Mouse (Mus musculus) neural tube, postnatal 0 days (tissue): Measurements from ENCODE around the gene Rab29. TPM values are rescaled to one million over a fixed set of nuclear protein-coding genes. Genes with fewer than 3 reads are reported as not detected.

Experiments used
- polyA plus RNA-seq: library from polyadenylated mRNA; unstranded; fragments of >200 nt; fragmentation: Nextera tagmentation; extraction: Ambion mirVana; gene quantifications from 2 replicates; pipeline ENCODE4 v1.2.1, GENCODE M21; 2015

The Rab29 gene
- polyA plus RNA-seq = 11.5 and 11.7 TPM in 2 replicates

DNA sequence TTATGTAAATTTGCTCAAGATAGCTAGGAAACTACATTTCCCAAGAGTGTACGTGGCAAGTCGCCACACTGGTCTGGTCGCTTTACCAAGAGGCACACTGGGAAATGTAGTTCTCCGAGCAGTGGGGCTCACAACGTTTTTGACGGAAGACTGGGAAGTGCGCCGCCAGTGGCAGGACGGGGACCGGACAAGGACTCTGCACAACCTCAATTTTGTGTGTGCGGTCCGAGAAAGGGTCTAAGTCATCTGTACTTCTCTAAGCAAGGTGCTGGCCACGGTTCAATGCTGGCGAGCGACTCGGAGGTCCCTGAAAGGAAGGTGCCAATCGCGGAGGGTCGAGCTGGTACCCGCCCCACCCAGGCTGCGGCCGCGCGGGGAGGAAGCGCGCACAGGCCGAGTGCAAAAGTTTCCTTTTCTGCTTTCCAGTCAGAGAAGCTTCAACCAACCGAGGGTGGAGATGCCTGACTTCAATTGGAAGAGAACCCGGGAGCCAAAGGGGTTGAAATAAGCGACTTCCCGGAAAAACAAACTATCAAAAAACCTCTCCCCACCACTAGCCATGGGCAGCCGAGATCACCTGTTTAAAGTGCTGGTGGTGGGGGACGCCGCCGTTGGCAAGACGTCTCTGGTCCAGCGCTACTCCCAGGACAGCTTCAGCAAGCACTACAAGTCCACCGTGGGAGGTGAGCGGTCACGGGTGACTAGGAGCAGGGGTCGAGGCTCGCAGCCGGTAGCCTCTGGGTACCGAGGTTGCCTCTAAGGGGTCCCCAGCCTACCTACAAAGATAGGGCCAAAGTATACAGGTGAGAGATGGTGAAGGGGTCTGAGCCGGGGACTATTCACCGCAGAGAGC, at the start of gene Rab29:
Gene Rab29, plus strand, starts transcription at position 132 of the 853 bp plus-strand sequence.

DNA sequence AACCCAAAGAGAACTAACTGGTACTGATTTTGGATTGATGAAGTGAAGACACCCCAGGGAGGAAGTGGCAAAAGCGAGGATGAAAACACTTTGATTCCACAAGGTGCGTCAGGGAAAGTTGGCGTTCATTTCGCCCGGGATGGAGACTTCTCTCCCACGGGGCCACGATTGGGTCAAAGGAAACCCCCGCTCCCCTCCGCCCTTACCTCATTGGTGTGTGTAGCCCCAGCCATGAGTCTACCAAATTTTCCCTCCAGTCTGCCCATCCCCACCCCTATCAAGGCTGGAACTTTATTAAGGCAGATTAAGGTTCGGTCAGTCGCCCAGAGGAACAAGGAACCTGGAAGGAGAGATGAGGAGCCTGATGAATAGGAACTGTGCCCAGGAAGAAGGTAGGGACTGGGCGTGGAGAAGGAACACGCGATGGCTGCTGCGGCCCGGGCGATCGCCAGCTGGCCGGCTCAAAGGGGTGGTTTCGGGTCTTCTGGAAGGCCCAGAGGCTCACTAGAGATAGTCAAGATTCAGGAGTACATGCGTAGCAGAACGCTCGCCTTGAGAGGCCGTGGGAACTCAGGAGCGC, 39.7 kb upstream of the Rab29 start, which contains the start of gene Slc41a1:
Gene Slc41a1, plus strand, starts transcription at position 287 of the 580 bp plus-strand sequence.

DNA sequence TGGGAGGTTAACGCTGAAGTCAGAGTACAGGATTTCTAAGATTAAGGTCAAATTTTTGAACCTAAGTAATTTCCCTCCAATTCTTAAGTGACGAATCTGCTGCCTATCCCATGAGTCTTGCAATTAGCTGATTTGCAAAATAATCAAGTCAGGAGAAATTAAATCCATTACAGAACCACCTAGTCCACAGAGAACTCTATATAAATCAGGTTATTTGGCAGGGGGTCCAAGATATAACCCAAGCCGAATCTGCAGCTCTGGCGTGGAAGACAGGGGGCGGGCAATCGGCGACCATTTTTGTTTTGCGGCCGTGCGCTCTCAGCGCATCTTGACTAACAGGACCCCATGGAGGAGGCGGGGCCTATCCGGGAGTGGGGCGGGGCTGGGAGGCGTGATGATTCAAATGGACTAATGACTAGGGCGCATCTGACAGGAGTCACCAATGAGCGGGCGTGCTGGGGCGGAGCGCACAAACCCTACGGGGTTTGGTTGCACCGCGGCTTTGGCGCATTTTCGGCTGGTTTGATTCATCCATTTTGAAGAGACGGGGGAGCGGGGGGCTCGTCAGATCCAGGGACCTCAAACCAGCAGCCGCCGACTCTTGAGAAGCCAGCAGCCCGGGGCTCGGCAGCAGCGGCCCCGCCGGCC, 43.1 kb downstream of the Rab29 start, which contains the start of gene Nucks1:
Gene Nucks1, plus strand, starts transcription at position 534 of the 648 bp plus-strand sequence.

Other genes with a start within 250 kb of the Rab29 start
- 0.08 TPM in 1 of 2 replicates, not detected in the other for gene Ctse, start 228.9 kb upstream of the Rab29 start, polyA plus RNA-seq
- gene Rab7b, start 178.5 kb upstream of the Rab29 start, polyA plus RNA-seq = 3.2 and 3.7 TPM in 2 replicates
- gene Slc26a9, start 123.2 kb upstream of the Rab29 start, polyA plus RNA-seq = 0.03 and 0.06 TPM in 2 replicates
- 0.48 and 0.84 TPM in 2 replicates for gene Pm20d1, start 69.8 kb upstream of the Rab29 start, polyA plus RNA-seq
- gene Slc41a1, start 39.7 kb upstream of the Rab29 start, polyA plus RNA-seq = 20.5 and 21.5 TPM in 2 replicates
- gene Nucks1, start 43.3 kb downstream of the Rab29 start, polyA plus RNA-seq = 50.6 and 51.6 TPM in 2 replicates
- 0.59 and 0.76 TPM in 2 replicates for gene Slc45a3, start 95.7 kb downstream of the Rab29 start, polyA plus RNA-seq
- gene Elk4, start 140.4 kb downstream of the Rab29 start, polyA plus RNA-seq = 8.7 and 9.4 TPM in 2 replicates
- 11.2 and 12.0 TPM in 2 replicates for gene Mfsd4a, start 200.8 kb downstream of the Rab29 start, polyA plus RNA-seq